ENCODE assay signal across 9 mouse cellular contexts in the genomic region with DNA sequence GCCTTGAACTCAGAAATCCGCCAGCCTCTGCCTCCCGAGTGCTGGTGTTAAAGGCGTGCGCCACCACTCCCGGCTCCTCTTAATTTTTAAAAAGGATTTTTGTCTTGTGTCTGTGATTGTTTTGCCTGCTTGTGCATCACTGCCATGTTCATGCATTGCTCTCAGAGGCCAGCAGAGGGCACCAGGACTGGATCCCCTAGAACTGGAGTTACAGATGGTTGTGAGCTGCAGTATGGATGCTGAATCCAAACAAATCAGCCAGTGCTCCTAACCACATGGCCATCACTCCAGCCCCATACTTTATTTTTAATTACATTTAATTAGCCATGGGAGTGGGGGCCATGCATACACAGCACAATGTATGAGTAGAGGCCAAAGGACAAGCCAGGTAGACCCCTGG. TPM values are rescaled to one million over a fixed set of nuclear protein-coding genes. Genes with fewer than 3 reads are reported as not detected.
DNase-seq lines count a peak whose midpoint lies in the region; ATAC-seq and TF ChIP-seq lines count a peak whose summit lies in the region.
"Had no signal": no experiment of that assay in that cellular context is flagged by ENCODE, and none has a peak within 500 bp of the region (broad histone marks: within the 10 kb centered on the region; RNA-seq: fewer than 3 reads in every experiment).

No protein-coding gene starts in this region.

- H3K27ac ChIP-seq in liver, embryonic 11.5 days (ENCODE audit: low read depth, low read length): no peak overlapping the region
- no peak overlapping the region for H3K27ac ChIP-seq in limb, embryonic 10.5 days
- H3K27ac ChIP-seq: midbrain, embryonic 12.5 days had no signal

- no peak for ATAC-seq in liver, embryonic 11.5 days (replicated peaks; ENCODE audit: low FRiP score)
- peak; percentile 61; the same call in 1 of the 2 replicates for ATAC-seq in neutrophil, adult 5-6 weeks (ENCODE audit: extremely low read depth, insufficient number of reproducible peaks, low FRiP score, poor library complexity, severe bottlenecking)

- H3K4me1 ChIP-seq in liver, embryonic 11.5 days (replicated peaks; ENCODE audit: control insufficient read depth, insufficient read depth, low read length): no peaks in the 10 kb centered on the region
- no peaks in the 10 kb centered on the region for H3K4me1 ChIP-seq in limb, embryonic 10.5 days
- H3K4me1 ChIP-seq: midbrain, embryonic 12.5 days had no signal

- H3K9ac ChIP-seq in liver, embryonic 11.5 days (ENCODE audit: low read depth, low read length): no peak overlapping the region
- H3K9ac ChIP-seq: midbrain, embryonic 12.5 days had no signal

- H3K4me3 ChIP-seq in liver, embryonic 11.5 days (ENCODE audit: low read depth, low read length): no peak overlapping the region
- H3K4me3 ChIP-seq in limb, embryonic 10.5 days: no peak overlapping the region
- H3K4me3 ChIP-seq: midbrain, embryonic 12.5 days had no signal

- DNase-seq in liver: peak; percentile 39
- no peak for DNase-seq in liver, embryonic 11.5 days (ENCODE audit: low spot score)
- peak; percentile 36 for DNase-seq in Muller cell, postnatal 12 days (ENCODE audit: inconsistent ontology term)
- DNase-seq in brain, embryonic 14.5 days (ENCODE audit: low read depth): peak; percentile 62
- DNase-seq in heart, postnatal 4 days: peak; percentile 72
- DNase-seq in limb, embryonic 10.5 days (ENCODE audit: low spot score): peak; percentile 64

- H3K36me3 ChIP-seq in liver, embryonic 11.5 days (ENCODE audit: control insufficient read depth, insufficient read depth, low read length): no peaks in the 10 kb centered on the region
- peaks cover 4% of the 10 kb centered on the region for H3K36me3 ChIP-seq in limb, embryonic 10.5 days

- 39% methylated on average over 4 of the region's 5 CpGs for WGBS in liver, embryonic 11.5 days
- 54% methylated on average over 5 of the region's 5 CpGs for WGBS in limb, embryonic 10.5 days

- peak; percentile 73 for TF ChIP-seq CTCF in brain, embryonic 14.5 days (IDR thresholded peaks at IDR 0.05; ENCODE audit: borderline replicate concordance, extremely low read depth, insufficient read depth, insufficient read length)

- no peak overlapping the region for H3K4me2 ChIP-seq in liver, embryonic 11.5 days
- H3K4me2 ChIP-seq: midbrain, embryonic 12.5 days had no signal

- H3K9me3 ChIP-seq in liver, embryonic 11.5 days (ENCODE audit: control insufficient read depth, low read length): 0 out of 2 replicates have a peak, but pooled peaks cover 6% of the 10 kb centered on the region
- no peaks in the 10 kb centered on the region for H3K9me3 ChIP-seq in limb, embryonic 10.5 days (replicated peaks)
- H3K9me3 ChIP-seq: midbrain, embryonic 12.5 days had no signal

- no peaks in the 10 kb centered on the region for H3K27me3 ChIP-seq in liver, embryonic 11.5 days (replicated peaks; ENCODE audit: control insufficient read depth, insufficient read depth, low read length)
- H3K27me3 ChIP-seq in limb, embryonic 10.5 days (ENCODE audit: low read depth, poor library complexity, severe bottlenecking): no peaks in the 10 kb centered on the region
- H3K27me3 ChIP-seq: midbrain, embryonic 12.5 days had no signal

- no peak for TF ChIP-seq POLR2A in brain, embryonic 14.5 days (IDR thresholded peaks at IDR 0.05; ENCODE audit: borderline replicate concordance, extremely low read depth, insufficient read depth, insufficient read length, poor library complexity, severe bottlenecking)

RNA-seq across cellular contexts. Expression of gene 2610028H24Rik, which starts 6.4 kb away (rescaled TPM):
- not detected in 2 replicates for polyA plus RNA-seq in liver, embryonic 11.5 days (2014; fragmentation: Nextera tagmentation; extraction: Ambion mirVana)
- polyA plus RNA-seq in brain, embryonic 14.5 days (2012; rRNA removed): not detected in 2 replicates
- total RNA-seq in heart, postnatal 4 days (2021): not detected
- polyA plus RNA-seq in limb, embryonic 10.5 days (2016; fragmentation: Nextera tagmentation; extraction: Ambion mirVana): not detected in 2 replicates
- not detected in 2 replicates for total RNA-seq in neutrophil, adult 5-6 weeks (2017)
- polyA plus RNA-seq: midbrain, embryonic 12.5 days had no signal

RNA-seq across cellular contexts. Expression of gene Pcnt, which starts 12.7 kb away (rescaled TPM):
- polyA plus RNA-seq in liver, embryonic 11.5 days (2014; fragmentation: Nextera tagmentation; extraction: Ambion mirVana): 17.9 and 27.6 TPM in 2 replicates
- 20.7 and 30.5 TPM in 2 replicates for polyA plus RNA-seq in brain, embryonic 14.5 days (2012; rRNA removed)
- 10 to 100 TPM; 27.1 TPM for total RNA-seq in heart, postnatal 4 days (2021)
- 26.8 and 28.9 TPM in 2 replicates for polyA plus RNA-seq in limb, embryonic 10.5 days (2016; fragmentation: Nextera tagmentation; extraction: Ambion mirVana)
- 46.9 and 50.8 TPM in 2 replicates for total RNA-seq in neutrophil, adult 5-6 weeks (2017)

RNA-seq across cellular contexts. Expression of gene Mcm3ap, which starts 13.4 kb away (rescaled TPM):
- 57.8 and 60.9 TPM in 2 replicates for polyA plus RNA-seq in liver, embryonic 11.5 days (2014; fragmentation: Nextera tagmentation; extraction: Ambion mirVana)
- 59.7 and 61.8 TPM in 2 replicates for polyA plus RNA-seq in brain, embryonic 14.5 days (2012; rRNA removed)
- 10 to 100 TPM; 33.0 to 37.5 TPM for total RNA-seq in heart, postnatal 4 days (2021)
- polyA plus RNA-seq in limb, embryonic 10.5 days (2016; fragmentation: Nextera tagmentation; extraction: Ambion mirVana): 78.7 and 79.1 TPM in 2 replicates
- 76.0 and 89.6 TPM in 2 replicates for total RNA-seq in neutrophil, adult 5-6 weeks (2017)

RNA-seq across cellular contexts. Expression of gene Ybey, which starts 13.6 kb away (rescaled TPM):
- polyA plus RNA-seq in liver, embryonic 11.5 days (2014; fragmentation: Nextera tagmentation; extraction: Ambion mirVana): 6.3 and 6.6 TPM in 2 replicates
- polyA plus RNA-seq in brain, embryonic 14.5 days (2012; rRNA removed): 3.7 and 4.3 TPM in 2 replicates
- total RNA-seq in heart, postnatal 4 days (2021): 1 to 10 TPM; 3.2 TPM
- 11.5 and 11.6 TPM in 2 replicates for polyA plus RNA-seq in limb, embryonic 10.5 days (2016; fragmentation: Nextera tagmentation; extraction: Ambion mirVana)
- 2.4 and 3.8 TPM in 2 replicates for total RNA-seq in neutrophil, adult 5-6 weeks (2017)

RNA-seq across cellular contexts. Expression of gene AC141477.1, which starts 15.0 kb away (rescaled TPM):
- not detected in 2 replicates for polyA plus RNA-seq in liver, embryonic 11.5 days (2014; fragmentation: Nextera tagmentation; extraction: Ambion mirVana)
- not detected in 2 replicates for polyA plus RNA-seq in brain, embryonic 14.5 days (2012; rRNA removed)
- total RNA-seq in heart, postnatal 4 days (2021): not detected
- polyA plus RNA-seq in limb, embryonic 10.5 days (2016; fragmentation: Nextera tagmentation; extraction: Ambion mirVana): 2.3 TPM in 1 of 2 replicates, not detected in the other
- 14.8 and 16.1 TPM in 2 replicates for total RNA-seq in neutrophil, adult 5-6 weeks (2017)
- total RNA-seq: gastrocnemius, postnatal 4 days had no signal
- polyA plus RNA-seq: midbrain, embryonic 12.5 days had no signal
